Comparison of ENCODE assay signal across 7 mouse cellular contexts in genomic region chr11:98699911-98700310, GRCm38 (mm10). TPM values are rescaled to one million over a fixed set of nuclear protein-coding genes. Genes with fewer than 3 reads are reported as not detected.
A peak's percentile ranks its signal among the peaks of the same experiment; 100 is the strongest.
DNase-seq lines count a peak whose midpoint lies in the region; ATAC-seq and TF ChIP-seq lines count a peak whose summit lies in the region.

No protein-coding gene starts in this region.

- H3K9ac ChIP-seq in MEL (ENCODE audit: control insufficient read depth, low read depth, low read length, poor library complexity, severe bottlenecking) = no peak overlapping the region

- peak; percentile 81 for DNase-seq in MEL (ENCODE audit: low read depth, low spot score)
- DNase-seq in adrenal gland, postnatal 4 days (ENCODE audit: low spot score in 2 of 2) = peak; percentile 49 to 52
- DNase-seq in layer of hippocampus, postnatal 25 days (ENCODE audit: extremely low spot score in 1 of 2, low spot score in 1 of 2) = peak; percentile 74 to 88
- peak; percentile 71 to 84 for DNase-seq in lung, postnatal 4 days
- DNase-seq in right cerebral cortex, postnatal 36 days (ENCODE audit: low spot score in 2 of 2) = peak; percentile 60 to 68

- H3K9me3 ChIP-seq in MEL (replicated peaks; ENCODE audit: insufficient read depth, low read length) = no peaks in the 10 kb centered on the region

- H3K27ac ChIP-seq in MEL (ENCODE audit: control insufficient read depth, low read depth, low read length) = no peak overlapping the region
- H3K27ac ChIP-seq in embryonic fibroblast, embryonic 13.5 days (ENCODE audit: insufficient read depth, low read length) = no peak overlapping the region

- no peaks in the 10 kb centered on the region for H3K4me1 ChIP-seq in MEL (ENCODE audit: control insufficient read depth in 1 of 2, insufficient read depth in 2 of 2, low read length in 2 of 2)
- H3K4me1 ChIP-seq in embryonic fibroblast, embryonic 13.5 days (ENCODE audit: control insufficient read depth, insufficient read depth, low read length) = no peaks in the 10 kb centered on the region; the same call in 1 of the 2 replicates

- no peak for TF ChIP-seq EP300 in MEL (IDR thresholded peaks at IDR 0.05; ENCODE audit: low read depth in 1 of 2, low read length in 2 of 2)

- TF ChIP-seq RAD21 in MEL (IDR thresholded peaks at IDR 0.05; ENCODE audit: low read depth, low read length) = peak; percentile 99

- H3K27me3 ChIP-seq in MEL (ENCODE audit: control insufficient read depth in 1 of 2, insufficient read depth in 2 of 2, low read length in 2 of 2) = no peaks in the 10 kb centered on the region

- no peaks in the 10 kb centered on the region for H3K36me3 ChIP-seq in MEL (ENCODE audit: control insufficient read depth in 1 of 2, insufficient read depth in 2 of 2, low read length in 2 of 2)

- H3K79me2 ChIP-seq in MEL (ENCODE audit: control insufficient read depth, insufficient read depth, low read length, poor library complexity) = no peaks in the 10 kb centered on the region

- TF ChIP-seq POLR2A in MEL (IDR thresholded peaks at IDR 0.05; ENCODE audit: control insufficient read depth in 1 of 2, insufficient read depth in 1 of 2, low read depth in 1 of 2, low read length in 2 of 2, poor library complexity in 1 of 2) = no peak; a peak in 1 of 4 replicates
- no peak for TF ChIP-seq POLR2A in embryonic fibroblast, embryonic 13.5 days (IDR thresholded peaks at IDR 0.05; ENCODE audit: low read depth, low read length)

- no peak overlapping the region for H3K4me3 ChIP-seq in MEL (ENCODE audit: control insufficient read depth in 1 of 2, insufficient read depth in 1 of 2, low read depth in 2 of 2, low read length in 2 of 2)
- no peak overlapping the region for H3K4me3 ChIP-seq in embryonic fibroblast, embryonic 13.5 days (ENCODE audit: insufficient read depth, low read length)

- TF ChIP-seq CTCF in MEL (IDR thresholded peaks at IDR 0.05 in 2 of 3, conservative IDR thresholded peaks at IDR 0.05 in 1 of 3; ENCODE audit: control insufficient read depth in 1 of 3, insufficient read depth in 1 of 3, low read depth in 2 of 3, low read length in 3 of 3, poor library complexity in 1 of 3, severe bottlenecking in 1 of 3) = peak; percentile 81 to 99 (median 96)
- TF ChIP-seq CTCF in embryonic fibroblast, embryonic 13.5 days (IDR thresholded peaks at IDR 0.05; ENCODE audit: borderline replicate concordance, insufficient read depth, low read length) = peak; percentile 67

- ATAC-seq in hematopoietic stem cell, adult 5-6 weeks (replicated peaks in 1 of 2; ENCODE audit: insufficient read depth in 1 of 2, low FRiP score in 2 of 2, low TSS enrichment in 1 of 2, low read depth in 1 of 2, poor library complexity in 2 of 2, severe bottlenecking in 2 of 2) = peak; percentile 73 to 76; a peak in 2 of 4 replicates

TF ChIP-seq in MEL, 35 proteins besides CTCF, POLR2A, EP300 and RAD21:
- no peak for TF ChIP-seq E2F4 (IDR thresholded peaks at IDR 0.05; ENCODE audit: borderline replicate concordance, low read depth, low read length)
- no peak for TF ChIP-seq MAX (IDR thresholded peaks at IDR 0.05; ENCODE audit: low read length)
- 0 out of 2 replicates have a peak, but pooled peaks have one; percentile 20 for TF ChIP-seq MXI1 (IDR thresholded peaks at IDR 0.05; ENCODE audit: low read depth, low read length)
- TF ChIP-seq ZMIZ1 (IDR thresholded peaks at IDR 0.05; ENCODE audit: low read depth, low read length) = no peak
- no peak for TF ChIP-seq MAFK (IDR thresholded peaks at IDR 0.05; ENCODE audit: borderline replicate concordance, low read depth, low read length)
- TF ChIP-seq POLR2AphosphoS2 (IDR thresholded peaks at IDR 0.05; ENCODE audit: low read length) = no peak
- TF ChIP-seq MAZ (IDR thresholded peaks at IDR 0.05; ENCODE audit: low read depth, low read length) = peak; percentile 69; the same call in 1 of the 2 replicates
- no peak for TF ChIP-seq TCF12 (IDR thresholded peaks at IDR 0.05; ENCODE audit: low read depth, low read length)
- peak; percentile 99 for TF ChIP-seq SMC3 (IDR thresholded peaks at IDR 0.05; ENCODE audit: low read depth, low read length)
- TF ChIP-seq SIN3A (IDR thresholded peaks at IDR 0.05; ENCODE audit: low read length) = peak; percentile 62; the same call in 1 of the 2 replicates
- TF ChIP-seq UBTF (IDR thresholded peaks at IDR 0.05; ENCODE audit: borderline replicate concordance, insufficient read depth, low read depth, low read length) = no peak
- peak; percentile 99 for TF ChIP-seq ZC3H11A (IDR thresholded peaks at IDR 0.05; ENCODE audit: low read depth, low read length)
- 0 out of 2 replicates have a peak, but pooled peaks have one; percentile 15 for TF ChIP-seq ZNF384 (IDR thresholded peaks at IDR 0.05; ENCODE audit: low read depth, low read length)
- no peak for TF ChIP-seq ETS1 (IDR thresholded peaks at IDR 0.05; ENCODE audit: low read depth, low read length)
TF ChIP-seq in MEL: peak in this region for 6.

RNA-seq across cellular contexts. Expression of gene Csf3, which starts 1.2 kb away (rescaled TPM):
- not detected in 2 replicates for total RNA-seq in MEL (2012; rRNA removed)
- polyA plus RNA-seq in MEL (2012; ENCODE audit: insufficient read depth in 1 of 2, insufficient read length in 2 of 2, low read depth in 1 of 2, low replicate concordance in 2 of 2, missing spikeins in 1 of 2) = under 1 TPM in 1 of 2 experiments, not detected in 1; 0.18 TPM
- total RNA-seq in adrenal gland, postnatal 4 days (2021) = not detected
- 0.35 TPM in 1 of 2 replicates, not detected in the other for polyA plus RNA-seq in embryonic fibroblast, embryonic 13.5 days (2011; ENCODE audit: insufficient read length, low read depth, missing spikeins)
- not detected in 2 replicates for total RNA-seq in hematopoietic stem cell, adult 5-6 weeks (2017)
- not detected for total RNA-seq in layer of hippocampus, postnatal 25 days (2021)

RNA-seq across cellular contexts. Expression of gene Psmd3, which starts 17.6 kb away (rescaled TPM):
- total RNA-seq in MEL (2012; rRNA removed) = 350 and 385 TPM in 2 replicates
- polyA plus RNA-seq in MEL (2012; ENCODE audit: insufficient read depth in 1 of 2, insufficient read length in 2 of 2, low read depth in 1 of 2, low replicate concordance in 2 of 2, missing spikeins in 1 of 2) = 100 to 1,000 TPM; 214 to 417 TPM
- 100 to 1,000 TPM; 137 to 147 TPM for total RNA-seq in adrenal gland, postnatal 4 days (2021)
- polyA plus RNA-seq in embryonic fibroblast, embryonic 13.5 days (2011; ENCODE audit: insufficient read length, low read depth, missing spikeins) = 86.7 and 91.8 TPM in 2 replicates
- total RNA-seq in hematopoietic stem cell, adult 5-6 weeks (2017) = 50.2 and 59.3 TPM in 2 replicates
- 100 to 1,000 TPM; 127 to 128 TPM for total RNA-seq in layer of hippocampus, postnatal 25 days (2021)

RNA-seq across cellular contexts. Expression of gene Med24, which starts 29.3 kb away (rescaled TPM):
- 37.5 and 41.4 TPM in 2 replicates for total RNA-seq in MEL (2012; rRNA removed)
- polyA plus RNA-seq in MEL (2012; ENCODE audit: insufficient read depth in 1 of 2, insufficient read length in 2 of 2, low read depth in 1 of 2, low replicate concordance in 2 of 2, missing spikeins in 1 of 2) = 10 to 100 TPM in 1 of 2 experiments, not detected in 1; 89.8 TPM
- 10 to 100 TPM; 75.7 to 84.8 TPM for total RNA-seq in adrenal gland, postnatal 4 days (2021)
- 50.1 and 58.1 TPM in 2 replicates for polyA plus RNA-seq in embryonic fibroblast, embryonic 13.5 days (2011; ENCODE audit: insufficient read length, low read depth, missing spikeins)
- 25.7 and 30.2 TPM in 2 replicates for total RNA-seq in hematopoietic stem cell, adult 5-6 weeks (2017)
- total RNA-seq in layer of hippocampus, postnatal 25 days (2021) = 100 to 1,000 TPM; 118 to 130 TPM

RNA-seq across cellular contexts. Expression of gene Gsdma, which starts 35.8 kb away (rescaled TPM):
- 0.23 and 0.62 TPM in 2 replicates for total RNA-seq in MEL (2012; rRNA removed)
- polyA plus RNA-seq in MEL (2012; ENCODE audit: insufficient read depth in 1 of 2, insufficient read length in 2 of 2, low read depth in 1 of 2, low replicate concordance in 2 of 2, missing spikeins in 1 of 2) = 1 to 10 TPM in 1 of 2 experiments, not detected in 1; 1.2 TPM
- not detected for total RNA-seq in adrenal gland, postnatal 4 days (2021)
- not detected in 2 replicates for polyA plus RNA-seq in embryonic fibroblast, embryonic 13.5 days (2011; ENCODE audit: insufficient read length, low read depth, missing spikeins)
- total RNA-seq in hematopoietic stem cell, adult 5-6 weeks (2017) = not detected in 2 replicates
- not detected for total RNA-seq in layer of hippocampus, postnatal 25 days (2021)

RNA-seq across cellular contexts. Expression of gene Thra, which starts 40.5 kb away (rescaled TPM):
- total RNA-seq in MEL (2012; rRNA removed) = 22.0 and 29.6 TPM in 2 replicates
- 10 to 100 TPM in 1 of 2 experiments, not detected in 1; 50.9 TPM for polyA plus RNA-seq in MEL (2012; ENCODE audit: insufficient read depth in 1 of 2, insufficient read length in 2 of 2, low read depth in 1 of 2, low replicate concordance in 2 of 2, missing spikeins in 1 of 2)
- total RNA-seq in adrenal gland, postnatal 4 days (2021) = 100 to 1,000 TPM; 181 to 195 TPM
- polyA plus RNA-seq in embryonic fibroblast, embryonic 13.5 days (2011; ENCODE audit: insufficient read length, low read depth, missing spikeins) = 66.0 and 83.9 TPM in 2 replicates
- 25.3 and 36.8 TPM in 2 replicates for total RNA-seq in hematopoietic stem cell, adult 5-6 weeks (2017)
- total RNA-seq in layer of hippocampus, postnatal 25 days (2021) = 1,000 to 10,000 TPM; 1,027 to 1,094 TPM
